Mouse (Mus musculus) ES-E14 (cell line): ENCODE measurements around the gene Gucy2d.

Experiments used
- HCFC1 ChIP-seq: IDR thresholded peaks from 2 replicates; pipeline ENCODE4 v1.6.1; 2012; ENCODE audit warnings: low read length, inconsistent platforms, borderline replicate concordance; ENCODE audit not compliant: insufficient read depth
- MAFK ChIP-seq: IDR thresholded peaks from 2 replicates; pipeline ENCODE4 v1.6.1; 2014; ENCODE audit warnings: mild to moderate bottlenecking, low read depth, low read length, inconsistent platforms; ENCODE audit not compliant: insufficient read depth
- ZC3H11A ChIP-seq: IDR thresholded peaks from 2 replicates; pipeline ENCODE4 v1.6.1; 2012; ENCODE audit warnings: low read depth, mild to moderate bottlenecking, inconsistent platforms, low read length, borderline replicate concordance

DNA sequence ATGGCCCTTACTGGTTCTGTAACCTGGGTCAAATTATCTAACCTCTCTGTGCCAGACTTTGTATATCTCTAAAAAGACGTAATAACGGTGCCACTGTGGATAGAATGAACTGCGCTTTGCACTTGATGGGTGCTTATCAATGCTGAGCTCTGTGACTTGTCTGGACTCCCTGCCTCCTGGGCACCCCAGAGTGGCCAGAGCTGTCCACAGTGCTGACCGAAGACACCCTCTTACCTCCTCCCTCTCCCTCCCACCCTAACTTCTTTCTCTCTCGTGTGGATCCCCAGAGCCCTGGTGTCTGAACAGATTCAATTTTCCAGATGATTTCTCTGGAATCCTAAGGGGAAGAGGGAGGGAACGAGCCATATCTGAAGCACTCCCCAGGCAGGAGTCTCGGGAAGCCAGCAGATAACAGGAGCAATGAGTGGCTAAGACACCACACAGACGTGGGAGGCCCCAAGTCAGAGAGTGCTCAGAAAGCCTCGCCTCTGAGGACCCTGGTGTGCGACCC lies at the start of gene Gucy2d:
- TF ChIP-seq HCFC1 = no peak
- TF ChIP-seq ZC3H11A = no peak
- TF ChIP-seq MAFK = no peak
